Mouse (Mus musculus) myocyte (in vitro differentiated cells): ENCODE data around the gene Tnfsf13b. TPM values are rescaled to one million over a fixed set of nuclear protein-coding genes. Genes with fewer than 3 reads are reported as not detected.

Experiments used
- H3K27me3 ChIP-seq: one replicate; pipeline ENCODE4 v1.6.1; 2011; ENCODE audit not compliant: control insufficient read depth, insufficient read depth, insufficient read length
- H3K36me3 ChIP-seq: one replicate; pipeline ENCODE4 v1.6.1; 2011; ENCODE audit not compliant: control insufficient read depth, insufficient read depth
- H3K4me2 ChIP-seq: one replicate; pipeline ENCODE4 v1.6.1; 2011; ENCODE audit warnings: low read depth, control low read depth
- H3K4me3 ChIP-seq: one replicate; pipeline ENCODE4 v1.5.1; 2011; ENCODE audit warnings: mild to moderate bottlenecking, control low read depth, moderate library complexity
- H3K79me2 ChIP-seq: one replicate; pipeline ENCODE4 v1.6.1; 2011; ENCODE audit not compliant: control insufficient read depth, insufficient read depth
- H3ac ChIP-seq: one replicate; pipeline ENCODE4 v1.6.1; 2011; ENCODE audit not compliant: control insufficient read depth, insufficient read length
- CEBPB ChIP-seq: IDR thresholded peaks from 2 replicates; pipeline ENCODE4 v1.6.1; 2011; ENCODE audit warnings: mild to moderate bottlenecking, moderate library complexity; ENCODE audit not compliant: poor library complexity, insufficient read depth, severe bottlenecking
- E2F4 ChIP-seq: IDR thresholded peaks from one replicate; pipeline ENCODE4 v1.6.1; 2011; ENCODE audit warnings: mild to moderate bottlenecking, control low read depth, moderate library complexity; ENCODE audit not compliant: insufficient read depth
- MAX ChIP-seq: IDR thresholded peaks from one replicate; pipeline ENCODE4 v1.6.1; 2011; ENCODE audit warnings: low read depth, mild to moderate bottlenecking, control low read depth
- MYOD1 ChIP-seq, 3 experiments: IDR thresholded peaks; one replicate each; pipeline ENCODE4 v1.6.1; 2011; ENCODE audit warnings: control low read depth in 2 of 3, low read depth in 2 of 3, mild to moderate bottlenecking in 2 of 3, moderate library complexity in 1 of 3; ENCODE audit not compliant: insufficient read length in 2 of 3, control insufficient read depth in 1 of 3
- MYOG ChIP-seq, 3 experiments: IDR thresholded peaks; one replicate each; pipeline ENCODE4 v1.6.1; 2011; ENCODE audit warnings: control low read depth in 2 of 3, low read depth in 2 of 3, mild to moderate bottlenecking in 2 of 3; ENCODE audit not compliant: insufficient read length in 2 of 3, control insufficient read depth in 1 of 3, insufficient read depth in 1 of 3
- POLR2A ChIP-seq: IDR thresholded peaks from one replicate; pipeline ENCODE4 v1.6.1; 2011; ENCODE audit warnings: low read depth, mild to moderate bottlenecking, control low read depth, moderate library complexity; ENCODE audit not compliant: insufficient read length
- POLR2AphosphoS2 ChIP-seq: IDR thresholded peaks from one replicate; pipeline ENCODE4 v1.6.1; 2011; ENCODE audit warnings: low read depth, control low read depth; ENCODE audit not compliant: insufficient read length
- REST ChIP-seq: IDR thresholded peaks from one replicate; pipeline ENCODE4 v1.6.1; 2011; ENCODE audit warnings: mild to moderate bottlenecking, control low read depth, moderate library complexity; ENCODE audit not compliant: insufficient read depth, insufficient read length
- SRF ChIP-seq: IDR thresholded peaks from one replicate; pipeline ENCODE4 v1.6.1; 2011; ENCODE audit warnings: low read depth; ENCODE audit not compliant: control insufficient read depth, insufficient read length
- TCF12 ChIP-seq: IDR thresholded peaks from one replicate; pipeline ENCODE4 v1.6.1; 2011; ENCODE audit warnings: mild to moderate bottlenecking, control low read depth; ENCODE audit not compliant: poor library complexity, insufficient read depth, severe bottlenecking
- TCF3 ChIP-seq: IDR thresholded peaks from one replicate; pipeline ENCODE4 v1.6.1; 2011; ENCODE audit warnings: low read depth, control low read depth; ENCODE audit not compliant: insufficient read length
- USF1 ChIP-seq: IDR thresholded peaks from one replicate; pipeline ENCODE4 v1.6.1; 2011; ENCODE audit warnings: low read depth, mild to moderate bottlenecking, control low read depth, moderate library complexity
- polyA plus RNA-seq: library from polyadenylated mRNA; unstranded; fragments of >200 nt; fragmentation: generic; extraction: Trizol; gene quantifications from one replicate; pipeline ENCODE4 v1.2.1, GENCODE M21; 2012; ENCODE audit warnings: missing spikeins

The Tnfsf13b gene
- polyA plus RNA-seq, result 0.11 TPM

DNA sequence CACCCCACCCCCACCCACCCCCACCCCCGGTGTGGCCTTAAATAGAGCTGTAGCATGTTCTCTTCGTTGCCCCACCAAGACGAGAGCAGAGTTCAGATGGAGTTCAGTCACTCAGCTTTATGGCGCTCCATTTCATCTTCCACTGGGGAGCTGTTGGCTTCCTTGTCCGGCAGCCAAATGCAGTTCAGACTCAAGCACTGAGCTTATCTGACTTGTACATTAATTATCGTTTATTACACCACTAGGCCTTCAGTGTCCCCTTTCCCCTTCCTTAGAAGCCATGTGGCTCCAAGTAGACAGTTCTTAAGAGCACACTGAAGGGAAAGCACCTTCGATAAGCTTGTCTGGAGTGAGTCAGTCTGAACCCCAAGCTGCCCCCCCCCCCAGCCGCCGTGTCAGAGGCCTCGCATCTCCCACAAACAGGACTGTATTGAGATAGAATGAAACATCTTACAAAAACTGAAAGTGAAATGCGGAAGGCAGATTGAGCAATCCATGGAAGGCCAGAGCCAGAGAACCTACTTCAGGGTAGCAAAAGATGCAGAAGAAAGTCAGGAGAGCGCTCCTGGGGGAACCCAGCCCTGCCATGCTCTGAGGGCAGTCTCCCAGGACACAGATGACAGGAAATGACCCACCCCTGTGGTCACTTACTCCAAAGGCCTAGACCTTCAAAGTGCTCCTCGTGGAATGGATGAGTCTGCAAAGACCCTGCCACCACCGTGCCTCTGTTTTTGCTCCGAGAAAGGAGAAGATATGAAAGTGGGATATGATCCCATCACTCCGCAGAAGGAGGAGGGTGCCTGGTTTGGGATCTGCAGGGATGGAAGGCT, at the start of gene Tnfsf13b:
Gene Tnfsf13b (plus strand): TSS at position 312 of the 830 bp plus-strand sequence.
- no peak within 1 kb of the TSS for H3K4me2 ChIP-seq
- no peak within 1 kb of the TSS for H3ac ChIP-seq
- no peak for TF ChIP-seq TCF3
- TF ChIP-seq REST, result no peak
- TF ChIP-seq MAX, result no peak
- TF ChIP-seq USF1, result no peak
- TF ChIP-seq MYOD1 (IDR thresholded peaks at IDR 0.05; ENCODE audit: control insufficient read depth in 1 of 3, insufficient read length in 2 of 3, low read depth in 2 of 3), result no peak
- TF ChIP-seq POLR2AphosphoS2, result no peak
- TF ChIP-seq POLR2A, result no peak
- TF ChIP-seq MYOG (IDR thresholded peaks at IDR 0.05; ENCODE audit: control insufficient read depth in 1 of 3, insufficient read depth in 1 of 3, insufficient read length in 2 of 3, low read depth in 2 of 3), result no peak
- TF ChIP-seq E2F4, result no peak
- TF ChIP-seq TCF12, result no peak
- no peak for TF ChIP-seq CEBPB
- TF ChIP-seq SRF, result no peak
- no peaks in the 10 kb centered on the region for H3K27me3 ChIP-seq
- H3K4me3 ChIP-seq, result no peak within 1 kb of the TSS
- H3K36me3 ChIP-seq, result no peaks in the 10 kb centered on the region
- H3K79me2 ChIP-seq, result no peaks in the 10 kb centered on the region

- Histone ChIP-seq H3K4me2 (no peak overlapping the region), H3K36me3 (no peaks in the 10 kb centered on the region), H3K27me3 (no peaks in the 10 kb centered on the region), H3K79me2 (no peaks in the 10 kb centered on the region), H3ac (no peak overlapping the region), H3K4me3 (no peak overlapping the region)
- TF ChIP-seq E2F4 (no peak), REST (no peak), POLR2AphosphoS2 (no peak), CEBPB (no peak), MAX (no peak), MYOD1 (IDR thresholded peaks at IDR 0.05; ENCODE audit: control insufficient read depth in 1 of 3, insufficient read length in 2 of 3, low read depth in 2 of 3) (no peak), TCF12 (no peak)
Observed at GRCm38 (mm10) chr8:9958338-9958737, 47.9 kb upstream of the Tnfsf13b start.

GRCm38 (mm10) chr8:9959919-9960318, 46.3 kb upstream of the Tnfsf13b start:
- Histone ChIP-seq H3K4me3 (no peak overlapping the region), H3ac (no peak overlapping the region), H3K27me3 (no peaks in the 10 kb centered on the region), H3K36me3 (no peaks in the 10 kb centered on the region), H3K4me2 (no peak overlapping the region), H3K79me2 (no peaks in the 10 kb centered on the region)
- TF ChIP-seq POLR2A (no peak), E2F4 (no peak), TCF3 (no peak), CEBPB (no peak), MYOD1 (IDR thresholded peaks at IDR 0.05; ENCODE audit: control insufficient read depth in 1 of 3, insufficient read length in 2 of 3, low read depth in 2 of 3) (no peak), MAX (no peak), TCF12 (no peak), REST (no peak), MYOG (IDR thresholded peaks at IDR 0.05; ENCODE audit: control insufficient read depth in 1 of 3, insufficient read depth in 1 of 3, insufficient read length in 2 of 3, low read depth in 2 of 3) (no peak), POLR2AphosphoS2 (no peak), SRF (no peak), USF1 (no peak)

DNA sequence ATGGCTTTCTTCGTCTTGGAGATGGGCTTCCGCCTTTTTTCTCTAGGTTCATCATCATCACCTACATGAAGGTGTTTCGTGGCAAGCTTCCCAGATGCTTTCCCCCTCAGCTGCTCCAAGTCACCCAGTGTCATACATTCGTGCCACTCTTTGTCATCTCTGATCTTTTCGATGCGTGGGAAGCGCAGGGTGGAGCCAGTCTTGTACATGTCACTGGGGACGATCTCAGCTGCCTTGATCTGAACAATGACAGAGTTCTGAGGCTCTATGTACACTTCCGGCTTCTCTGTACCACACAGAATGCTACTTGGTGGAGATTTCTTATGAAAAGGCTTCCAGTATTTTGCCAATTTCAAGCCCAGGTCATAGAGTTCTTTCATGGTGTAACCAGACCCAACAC, 34.4 kb upstream of the Tnfsf13b start:
- H3K4me2 ChIP-seq, result no peak overlapping the region
- peaks cover 6% of the 10 kb centered on the region for H3K79me2 ChIP-seq
- no peak overlapping the region for H3ac ChIP-seq
- TF ChIP-seq USF1 (no peak), POLR2AphosphoS2 (no peak)
- no peak overlapping the region for H3K4me3 ChIP-seq
- H3K27me3 ChIP-seq, result no peaks in the 10 kb centered on the region
- peaks cover 32% of the 10 kb centered on the region for H3K36me3 ChIP-seq

- TF ChIP-seq USF1, result no peak
- no peak for TF ChIP-seq MAX
- no peak for TF ChIP-seq CEBPB
- no peak for TF ChIP-seq POLR2A
- TF ChIP-seq REST, result no peak
- TF ChIP-seq E2F4, result no peak
- TF ChIP-seq MYOD1 (IDR thresholded peaks at IDR 0.05; ENCODE audit: control insufficient read depth in 1 of 3, insufficient read length in 2 of 3, low read depth in 2 of 3), result no peak
- no peak for TF ChIP-seq MYOG (IDR thresholded peaks at IDR 0.05; ENCODE audit: control insufficient read depth in 1 of 3, insufficient read depth in 1 of 3, insufficient read length in 2 of 3, low read depth in 2 of 3)
- TF ChIP-seq SRF, result no peak
- no peak for TF ChIP-seq TCF12
- TF ChIP-seq TCF3, result no peak
- TF ChIP-seq POLR2AphosphoS2, result no peak
- Histone ChIP-seq H3K79me2 (peaks cover 29% of the 10 kb centered on the region), H3ac (peak overlapping the region; percentile 9), H3K27me3 (no peaks in the 10 kb centered on the region), H3K36me3 (peaks cover 28% of the 10 kb centered on the region), H3K4me2 (peak overlapping the region; percentile 68), H3K4me3 (peak overlapping the region; percentile 56)
Observed at GRCm38 (mm10) chr8:9975276-9975675, 31.0 kb upstream of the Tnfsf13b start.
